Mouse (Mus musculus): ENCODE measurements around the gene Ubiad1.

Gene Ubiad1

GRCm38 (mm10) chr4:148444250-148444967 lies at the start of gene Ubiad1:
Ubiad1 (minus strand) TSS chr4:148444771.
- DNase-seq (ENCODE audit: low spot score) = peak; percentile 61

DNA sequence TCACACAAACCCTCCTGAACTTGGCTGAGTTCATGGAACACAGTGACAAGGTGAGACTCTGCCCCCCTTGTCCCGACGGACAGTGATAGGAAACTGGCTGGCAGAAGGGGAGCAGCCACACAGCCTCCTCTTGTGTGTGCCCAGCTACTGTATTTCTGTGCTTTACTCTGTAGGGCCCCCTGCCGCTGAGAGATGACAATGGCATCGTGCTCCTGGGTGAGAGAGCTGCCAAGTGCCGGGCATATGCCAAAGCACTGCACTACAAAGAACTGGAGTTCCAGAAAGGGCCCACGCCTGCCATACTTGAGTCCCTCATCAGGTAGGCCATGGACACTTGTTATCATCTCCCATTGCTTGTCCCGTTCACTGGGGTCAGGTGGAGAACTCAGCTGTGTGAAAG lies 46.9 kb upstream of the Ubiad1 start:
- DNase-seq (ENCODE audit: low spot score) = no peak

DNA sequence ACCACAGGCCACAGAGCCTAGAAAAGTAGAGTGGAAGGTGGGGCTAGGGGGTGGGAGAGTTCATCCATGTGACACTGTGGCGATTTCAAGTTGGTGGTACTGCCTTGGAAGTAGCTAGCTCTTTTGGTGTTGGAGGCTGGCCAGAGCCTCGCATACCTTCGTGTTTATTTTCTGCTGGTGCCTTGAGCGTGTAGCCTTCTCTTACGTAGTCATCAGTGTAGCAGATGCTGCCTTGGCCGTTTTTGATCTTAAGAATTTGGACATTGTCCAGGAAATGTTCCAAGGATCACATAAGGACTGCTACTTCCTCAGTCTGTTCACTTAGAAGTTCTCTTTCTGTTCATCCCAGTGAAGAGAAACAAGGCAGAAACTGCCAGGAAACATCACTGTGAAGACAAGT lies 45.9 kb upstream of the Ubiad1 start:
- no peak for DNase-seq (ENCODE audit: low spot score)

- no peak for DNase-seq (ENCODE audit: low spot score)
Measured at GRCm38 (mm10) chr4:148487841-148488240, 43.3 kb upstream of the Ubiad1 start.

DNA sequence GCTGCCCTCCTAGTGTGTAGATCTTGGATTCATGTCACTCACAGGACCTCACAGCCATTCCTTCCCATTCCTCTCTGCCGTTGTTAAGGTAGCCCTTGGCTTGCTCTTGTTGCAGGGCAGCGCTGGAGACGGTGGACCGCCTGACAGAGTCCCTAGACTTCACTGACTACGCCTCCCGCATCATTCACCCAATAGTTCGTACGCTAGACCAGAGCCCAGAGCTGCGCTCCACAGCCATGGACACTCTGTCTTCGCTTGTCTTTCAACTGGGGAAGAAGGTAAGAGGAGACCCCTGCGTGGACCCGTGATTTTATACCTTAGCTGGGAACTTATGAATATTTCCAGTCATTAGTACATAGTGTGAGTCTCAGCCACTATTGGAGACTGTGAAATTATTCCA lies 39.9 kb upstream of the Ubiad1 start:
- DNase-seq (ENCODE audit: low spot score) = no peak

- DNase-seq (ENCODE audit: low spot score) = no peak
Measured at GRCm38 (mm10) chr4:148481557-148482168, 37.1 kb upstream of the Ubiad1 start.

- DNase-seq (ENCODE audit: low spot score) = no peak
Measured at GRCm38 (mm10) chr4:148480245-148480644, 35.7 kb upstream of the Ubiad1 start.

DNA sequence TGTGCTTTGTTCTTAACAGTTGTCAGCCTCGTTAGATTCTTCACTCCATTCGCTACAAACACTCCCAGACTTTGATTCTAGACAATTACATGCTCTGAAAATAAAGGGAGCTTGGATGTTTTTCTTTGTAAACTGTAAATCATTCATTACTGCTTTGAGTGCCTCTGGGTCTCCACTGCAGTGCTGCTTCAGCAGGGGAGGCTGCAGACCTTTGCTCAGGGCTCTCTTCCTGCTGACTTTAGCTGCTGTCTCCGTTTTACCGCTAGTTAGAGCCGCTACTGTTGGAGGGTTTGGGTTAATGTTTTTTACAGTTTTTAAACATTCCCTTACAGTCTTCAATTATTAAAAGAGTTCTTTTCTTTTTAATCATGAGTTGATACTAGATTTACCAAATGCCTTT lies 28.9 kb upstream of the Ubiad1 start:
- no peak for DNase-seq (ENCODE audit: low spot score)

GRCm38 (mm10) chr4:148472436-148473174 lies 28.0 kb upstream of the Ubiad1 start:
- DNase-seq (ENCODE audit: low spot score) = no peak

DNA sequence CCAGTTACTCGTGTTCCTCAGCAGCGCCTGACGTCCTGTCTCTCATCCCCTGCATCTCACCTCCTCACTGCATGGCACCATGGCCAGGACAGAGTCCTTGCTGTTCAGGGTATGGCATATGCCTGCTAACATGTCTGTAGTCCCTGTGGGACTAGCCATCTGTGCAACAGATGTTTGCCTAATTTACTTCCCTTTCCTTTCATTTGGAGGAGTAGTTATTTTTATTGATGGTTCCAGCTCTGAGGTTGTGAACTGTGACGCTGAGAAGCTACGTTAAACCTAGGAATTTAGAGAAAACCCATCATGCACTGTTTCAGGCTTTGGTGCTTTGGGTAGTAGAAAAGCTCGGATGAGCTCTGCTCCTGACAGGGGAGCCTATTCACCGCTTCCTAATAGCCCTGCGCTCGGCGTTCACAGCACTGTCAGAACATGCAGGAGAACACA lies 26.8 kb upstream of the Ubiad1 start:
- no peak for DNase-seq (ENCODE audit: low spot score)

DNA sequence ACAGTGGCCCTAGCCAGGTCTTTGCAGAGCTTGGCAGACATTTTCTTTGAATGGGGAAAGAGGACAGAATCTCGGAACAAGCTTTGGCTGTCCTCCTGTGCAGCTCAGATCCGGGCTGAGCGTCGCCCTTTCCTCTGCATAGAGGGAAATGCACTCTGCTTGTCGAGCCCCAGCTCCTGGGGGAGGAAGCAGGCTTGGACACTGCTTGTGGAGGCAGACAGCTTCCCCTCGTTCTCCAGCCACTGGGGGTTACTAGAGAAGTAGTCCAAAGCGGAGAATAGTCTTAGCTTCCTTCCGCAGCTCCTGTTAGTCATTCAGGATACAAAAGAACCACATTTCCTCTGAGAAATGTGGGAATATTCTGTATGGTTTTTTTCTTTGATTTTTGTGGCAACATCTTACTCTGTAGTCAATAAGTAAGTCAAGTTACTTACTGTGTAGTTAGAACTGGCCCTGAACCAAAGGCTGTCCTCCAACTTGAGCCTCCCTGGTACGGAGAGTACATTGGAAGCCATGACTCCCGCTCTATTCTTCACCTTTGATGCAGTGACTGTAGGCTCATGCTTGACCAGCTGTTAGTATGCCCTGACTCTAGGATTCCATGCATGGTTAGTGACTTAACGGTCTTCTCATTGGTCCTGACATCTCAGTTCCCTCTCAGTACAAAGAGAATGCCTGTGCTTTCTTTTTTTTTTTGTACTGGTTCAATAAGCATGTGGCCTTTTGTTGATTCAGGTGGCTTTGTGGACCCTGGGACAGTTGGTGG lies 25.1 kb upstream of the Ubiad1 start:
- DNase-seq (ENCODE audit: low spot score) = no peak

DNA sequence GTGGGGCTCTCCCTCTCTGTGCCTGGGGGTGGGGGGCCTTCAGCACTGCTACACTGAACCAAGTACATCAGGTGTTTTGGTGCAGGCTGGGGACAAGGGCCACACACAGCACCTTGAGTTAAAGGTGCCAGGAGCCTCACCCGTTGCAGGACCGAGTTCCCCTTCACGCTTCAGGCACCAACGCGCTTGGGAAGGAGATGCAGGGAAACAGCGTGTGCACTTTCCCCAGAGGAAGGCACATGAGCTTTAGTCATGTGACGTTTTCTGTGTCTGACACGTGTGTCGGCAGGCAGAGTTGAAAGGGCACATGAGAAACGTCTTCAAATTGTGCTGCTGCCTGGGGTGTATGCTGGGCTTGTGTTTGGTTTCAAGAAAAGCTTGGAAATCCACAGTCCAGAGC lies 23.8 kb upstream of the Ubiad1 start:
- no peak for DNase-seq (ENCODE audit: low spot score)

DNA sequence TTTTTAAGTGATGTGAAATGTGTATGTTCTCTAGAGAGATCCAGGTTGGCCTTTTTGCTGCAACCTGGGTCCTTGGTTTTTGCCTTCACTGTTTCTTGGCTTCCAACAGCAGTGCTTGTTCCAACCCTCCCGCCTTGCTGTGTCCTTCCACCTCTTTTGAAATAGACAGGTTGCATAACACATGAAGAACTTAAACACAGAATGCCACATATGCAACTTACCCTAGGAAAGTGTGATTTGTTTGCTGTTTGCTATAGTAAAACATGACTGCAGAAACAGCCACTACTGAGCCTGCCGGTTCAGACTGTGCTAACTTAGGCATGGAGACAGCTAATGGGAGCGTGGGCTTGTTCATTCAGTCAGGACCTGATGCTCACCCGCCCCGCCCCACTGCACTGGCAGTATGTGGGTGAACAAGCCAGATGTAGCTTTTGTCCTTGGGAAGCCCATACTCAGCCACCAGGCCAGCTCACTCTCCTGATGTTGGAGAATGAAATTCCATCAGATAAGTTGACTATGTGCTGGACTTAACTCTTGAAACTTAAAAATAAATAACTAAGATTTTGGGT lies 22.0 kb upstream of the Ubiad1 start:
- no peak for DNase-seq (ENCODE audit: low spot score)

GRCm38 (mm10) chr4:148464869-148465268 lies 20.3 kb upstream of the Ubiad1 start:
- no peak for DNase-seq (ENCODE audit: low spot score)

DNA sequence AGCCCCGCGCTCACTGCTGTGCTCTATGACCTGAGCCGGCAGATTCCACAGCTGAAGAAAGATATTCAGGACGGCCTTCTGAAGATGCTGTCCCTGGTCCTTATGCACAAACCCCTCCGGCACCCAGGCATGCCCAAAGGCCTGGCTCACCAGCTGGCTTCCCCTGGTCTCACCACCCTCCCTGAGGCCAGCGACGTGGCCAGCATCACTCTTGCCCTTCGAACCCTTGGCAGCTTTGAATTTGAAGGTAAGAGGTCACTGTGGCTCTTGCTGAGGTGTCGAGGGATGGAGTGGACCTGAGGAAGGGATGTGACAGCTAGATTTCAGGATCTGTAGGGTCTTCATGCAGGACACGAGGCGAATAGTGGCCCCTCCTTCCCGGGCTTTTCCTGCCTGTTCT lies 19.7 kb upstream of the Ubiad1 start:
- no peak for DNase-seq (ENCODE audit: low spot score)

GRCm38 (mm10) chr4:148463208-148463960 lies 18.8 kb upstream of the Ubiad1 start:
- no peak for DNase-seq (ENCODE audit: low spot score)

DNA sequence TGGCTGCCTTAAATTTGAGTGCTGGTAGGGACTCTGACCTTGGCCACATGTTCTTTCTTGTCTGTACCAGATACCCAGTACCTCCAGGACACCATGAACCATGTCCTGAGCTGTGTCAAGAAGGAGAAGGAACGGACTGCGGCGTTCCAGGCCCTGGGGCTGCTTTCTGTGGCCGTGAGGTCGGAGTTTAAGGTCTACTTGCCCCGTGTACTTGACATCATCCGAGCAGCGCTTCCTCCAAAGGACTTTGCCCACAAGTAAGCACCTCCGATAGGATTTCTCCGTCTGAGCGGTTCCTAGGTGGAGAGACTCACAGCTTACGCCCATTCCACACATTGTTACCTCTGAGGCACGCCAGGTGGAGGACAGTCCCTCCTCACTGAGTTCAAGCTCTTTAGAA lies 18.1 kb upstream of the Ubiad1 start:
- DNase-seq (ENCODE audit: low spot score) = no peak

DNA sequence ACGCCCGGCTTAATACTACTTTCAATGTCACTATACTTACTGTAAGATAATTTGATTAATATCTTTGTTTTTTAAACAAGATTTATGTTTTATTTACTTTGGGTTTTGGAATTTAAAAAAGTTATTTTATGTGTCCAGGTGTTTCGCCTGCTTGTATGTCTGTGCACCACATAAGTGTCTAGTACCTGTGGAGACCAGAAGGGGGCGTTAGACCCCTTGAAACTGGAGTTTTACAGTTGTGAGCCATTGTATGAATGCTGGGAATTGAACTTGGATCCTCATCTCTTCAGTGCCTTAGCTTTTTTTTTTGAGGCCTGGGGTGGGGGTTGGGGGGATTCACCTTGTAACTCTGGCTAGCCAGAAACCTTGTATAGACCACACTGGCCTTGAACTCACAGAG lies 17.2 kb upstream of the Ubiad1 start:
- DNase-seq (ENCODE audit: low spot score) = no peak

DNA sequence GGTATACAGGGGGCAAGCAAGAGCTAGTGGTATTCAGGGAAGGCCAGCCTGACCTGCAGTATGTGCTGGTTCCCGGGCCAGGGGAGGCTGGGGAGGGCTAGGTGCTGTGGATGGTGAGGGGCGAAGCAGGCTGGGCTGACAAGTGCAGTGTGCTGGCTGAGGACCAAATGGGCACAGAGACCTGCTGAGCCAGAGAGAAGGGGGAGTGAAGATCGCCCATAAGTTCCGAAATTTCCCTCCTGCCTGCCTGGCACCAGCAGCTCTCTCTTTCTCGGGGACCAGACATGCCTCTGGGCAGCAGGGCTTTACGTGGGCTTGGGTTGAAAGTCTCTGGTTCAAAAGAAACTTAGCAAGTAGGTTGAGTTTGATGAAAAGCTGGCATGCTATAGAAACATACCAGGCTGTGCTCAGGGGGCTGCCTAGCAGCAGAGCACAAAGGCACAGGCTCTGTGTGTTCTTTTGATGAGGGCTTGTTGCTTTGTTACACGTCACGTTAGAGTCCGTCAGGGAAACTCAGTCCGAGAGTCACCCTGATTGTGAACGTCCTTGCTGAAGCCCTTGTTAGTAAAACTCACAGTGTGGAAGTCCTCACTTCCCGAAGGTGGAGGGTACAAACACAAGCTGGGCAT lies 16.2 kb upstream of the Ubiad1 start:
- DNase-seq (ENCODE audit: low spot score) = no peak

GRCm38 (mm10) chr4:148455477-148456025 lies 11.0 kb upstream of the Ubiad1 start:
- no peak for DNase-seq (ENCODE audit: low spot score)

GRCm38 (mm10) chr4:148453707-148454106 lies 9.1 kb upstream of the Ubiad1 start:
- no peak for DNase-seq (ENCODE audit: low spot score)
